Mouse (Mus musculus): ENCODE results near the gene Vegfb. TPM values are rescaled to one million over a fixed set of nuclear protein-coding genes. Genes with fewer than 3 reads are reported as not detected.

Gene Vegfb
- total RNA-seq, 2 experiments from 2014 or later = 142 to 219 TPM

GRCm38 (mm10) chr19:6987904-6988285 is 444 bp upstream of the Vegfb start:
- H3K27ac ChIP-seq = peak overlapping the region; percentile 91
- intact Hi-C loops (cut with DNase I) = no loop called here
- no peak for TF ChIP-seq CTCF (IDR thresholded peaks at IDR 0.05)

GRCm38 (mm10) chr19:6985951-6986708 is 1.3 kb downstream of the Vegfb start:
- DNase-seq = peak; percentile 29
- intact Hi-C loops (cut with DNase I) = no loop called here
- Histone ChIP-seq H3K27ac (peak overlapping the region; percentile 91), H3K4me3 (peak overlapping the region; percentile 78)
- TF ChIP-seq CTCF (IDR thresholded peaks at IDR 0.05) = no peak

More at GRCm38 (mm10) chr19:6987904-6988285, 444 bp upstream of the Vegfb start:
- peak overlapping the region; percentile 78 for H3K4me3 ChIP-seq
- no peak for DNase-seq

GRCm38 (mm10) chr19:6985300-6985699 is 2.2 kb downstream of the Vegfb start:
- H3K27ac ChIP-seq = no peak overlapping the region
- no peak for TF ChIP-seq CTCF (IDR thresholded peaks at IDR 0.05)
- peak; percentile 27 for DNase-seq
- intact Hi-C loops (cut with DNase I) = no loop called here
- H3K4me3 ChIP-seq = no peak overlapping the region

GRCm38 (mm10) chr19:6983621-6984020 is 3.8 kb downstream of the Vegfb start:
- no peak overlapping the region for H3K27ac ChIP-seq
- no peak overlapping the region for H3K4me3 ChIP-seq
- intact Hi-C loops (cut with DNase I) = no loop called here
- no peak for TF ChIP-seq CTCF (IDR thresholded peaks at IDR 0.05)
- no peak for DNase-seq

- no peak for DNase-seq
- no peak for TF ChIP-seq CTCF (IDR thresholded peaks at IDR 0.05)
- Histone ChIP-seq H3K4me3 (peak overlapping the region; percentile 95), H3K27ac (peak overlapping the region; percentile 100)
- intact Hi-C loops (cut with DNase I) = no loop called here
Observed at GRCm38 (mm10) chr19:6981465-6981864, 6.0 kb downstream of the Vegfb start.

GRCm38 (mm10) chr19:6980381-6981093 is 6.9 kb downstream of the Vegfb start, which contains the start of gene Fkbp2:
Gene Fkbp2 (minus strand): TSS chr19:6980501.
- H3K4me3 ChIP-seq = peak within 1 kb of the TSS; percentile 95
- no peak for TF ChIP-seq CTCF (IDR thresholded peaks at IDR 0.05)
- H3K27ac ChIP-seq = peak within 1 kb of the TSS; percentile 100
- peak; percentile 99 for DNase-seq
- intact Hi-C loops (cut with DNase I) = no loop called here

- peak; percentile 81 for TF ChIP-seq CTCF (IDR thresholded peaks at IDR 0.05)
- Histone ChIP-seq H3K4me3 (peak overlapping the region; percentile 95), H3K27ac (peak overlapping the region; percentile 100)
- DNase-seq = peak; percentile 100
- intact Hi-C loops (cut with DNase I) = no loop called here
Observed at GRCm38 (mm10) chr19:6979486-6980380, 7.7 kb downstream of the Vegfb start.

GRCm38 (mm10) chr19:6979001-6979479 is 8.4 kb downstream of the Vegfb start:
- peak overlapping the region; percentile 100 for H3K27ac ChIP-seq
- peak overlapping the region; percentile 95 for H3K4me3 ChIP-seq
- peak; percentile 60 for DNase-seq
- no peak for TF ChIP-seq CTCF (IDR thresholded peaks at IDR 0.05)
- intact Hi-C loops (cut with DNase I) = no loop called here

- DNase-seq = no peak
- intact Hi-C loops (cut with DNase I) = no loop called here
- Histone ChIP-seq H3K27ac (peak overlapping the region; percentile 100), H3K4me3 (peak overlapping the region; percentile 95)
- no peak for TF ChIP-seq CTCF (IDR thresholded peaks at IDR 0.05)
Observed at GRCm38 (mm10) chr19:6978639-6978974, 8.8 kb downstream of the Vegfb start.

GRCm38 (mm10) chr19:6977759-6978638 is 9.5 kb downstream of the Vegfb start:
- peak overlapping the region; percentile 100 for H3K27ac ChIP-seq

More at GRCm38 (mm10) chr19:6977759-6978638, 9.5 kb downstream of the Vegfb start:
- intact Hi-C loops (cut with DNase I) = no loop called here
- TF ChIP-seq CTCF (IDR thresholded peaks at IDR 0.05) = no peak
- peak overlapping the region; percentile 95 for H3K4me3 ChIP-seq
- DNase-seq = no peak
